Mouse (Mus musculus): ENCODE data around the gene Gng7.

- TF ChIP-seq CTCF (IDR thresholded peaks at IDR 0.05) (no peak), POLR2A (IDR thresholded peaks at IDR 0.05; ENCODE audit: insufficient read depth, low read depth, low read length) (no peak), EP300 (IDR thresholded peaks at IDR 0.05; ENCODE audit: insufficient read depth, low read depth, low read length) (no peak)
Observed at GRCm38 (mm10) chr10:81026857-81027256, 12.1 kb upstream of the Gng7 start.
